Mouse (Mus musculus) embryonic facial prominence, embryonic 10.5 days (tissue): ENCODE data around the gene Pisd. TPM values are rescaled to one million over a fixed set of nuclear protein-coding genes. Genes with fewer than 3 reads are reported as not detected.
"Not testable (repeated sequence)": the region's sequence is repeated elsewhere in the genome, so short reads cannot be mapped to it uniquely, and the experiment has no call there.

Experiments
- DNase-seq: peaks from one replicate; pipeline ENCODE4 v3.0.0-alpha.2; 2017; ENCODE audit warnings: low spot score
- H3K27ac ChIP-seq: fragments of 300-500 bp; sonication (generic); replicated peaks from 2 replicates; pipeline ENCODE4 v1.5.1; 2016; ENCODE audit warnings: mild to moderate bottlenecking
- H3K27me3 ChIP-seq: fragments of 300-500 bp; sonication (generic); replicated peaks from 2 replicates; pipeline ENCODE4 v1.6.1; 2016; ENCODE audit warnings: low read depth, mild to moderate bottlenecking; ENCODE audit not compliant: poor library complexity, severe bottlenecking
- H3K36me3 ChIP-seq: fragments of 300-500 bp; sonication (generic); replicated peaks from 2 replicates; pipeline ENCODE4 v1.6.1; 2016; ENCODE audit warnings: mild to moderate bottlenecking, moderate library complexity
- H3K4me1 ChIP-seq: fragments of 300-500 bp; sonication (generic); 2 replicates; pipeline ENCODE4 v1.6.1; 2016
- H3K4me3 ChIP-seq: fragments of 300-500 bp; sonication (generic); 2 replicates; pipeline ENCODE4 v1.5.1; 2016; ENCODE audit warnings: mild to moderate bottlenecking, moderate library complexity
- H3K9me3 ChIP-seq: fragments of 300-500 bp; sonication (generic); 2 replicates; pipeline ENCODE4 v1.6.1; 2016; ENCODE audit warnings: mild to moderate bottlenecking
- WGBS: fragments of 180-500 bp; shearing (Covaris S2); methylation state at CpG from one replicate; pipeline ENCODE4 v1.1.7; 2016; 5-methylcytosine and 5-hydroxymethylcytosine counted together
- polyA plus RNA-seq: library from polyadenylated mRNA; unstranded; fragments of >200 nt; fragmentation: Nextera tagmentation; extraction: Ambion mirVana; gene quantifications from 2 replicates; pipeline ENCODE4 v1.2.1, GENCODE M21; 2016

Gene Pisd
- polyA plus RNA-seq, 1 experiment from 2014 or later: 76.0 TPM

DNA sequence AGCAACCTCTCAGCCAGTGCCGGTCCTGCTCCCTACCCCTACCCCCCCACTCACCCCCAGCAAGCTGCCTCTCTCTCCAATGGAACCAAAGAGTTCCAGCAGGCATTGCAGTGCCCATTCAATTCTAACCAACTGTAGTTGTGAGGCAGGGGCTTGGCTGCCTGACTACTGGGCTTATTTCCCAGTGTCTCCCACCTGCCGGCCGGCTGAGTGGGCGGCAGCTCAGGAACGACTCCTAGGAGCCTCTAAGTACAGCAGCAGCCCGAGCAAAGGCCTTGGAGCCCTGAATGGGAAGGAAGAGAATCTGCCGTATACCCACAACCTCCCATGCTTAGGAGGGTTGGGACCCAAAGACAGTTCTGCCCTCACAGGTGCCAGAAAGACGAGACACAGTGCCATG is 44.6 kb downstream of the Pisd start:
- not testable (repeated sequence) for H3K9me3 ChIP-seq, H3K4me3 ChIP-seq, DNase-seq, H3K27ac ChIP-seq, H3K27me3 ChIP-seq
- H3K4me1 ChIP-seq: peaks cover 23% of the 10 kb centered on the region
- H3K36me3 ChIP-seq: peaks cover 29% of the 10 kb centered on the region
- WGBS: 84% methylated on average over 8 of the region's 8 CpGs

DNA sequence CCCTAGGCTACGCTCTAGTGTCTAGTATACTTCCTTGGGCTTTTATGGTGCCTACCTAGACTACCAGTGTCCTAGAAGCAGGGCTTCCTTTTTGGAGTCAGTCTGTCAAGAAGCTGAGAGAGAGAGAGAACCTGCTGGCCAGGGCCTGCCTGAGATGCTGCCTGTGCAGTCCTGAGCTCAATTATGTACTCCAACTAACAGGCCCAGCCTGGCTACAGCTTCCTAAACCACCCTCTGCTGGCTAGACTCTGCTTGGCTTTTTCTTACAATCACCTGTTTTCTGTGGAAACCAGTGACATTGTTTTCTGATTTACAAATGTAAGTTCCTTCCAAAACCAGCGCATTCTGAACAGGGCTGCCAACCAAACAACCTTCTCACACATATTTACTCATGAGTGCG is 45.3 kb downstream of the Pisd start:
- H3K4me3 ChIP-seq: no peak overlapping the region
- no peak overlapping the region for H3K27ac ChIP-seq
- H3K36me3 ChIP-seq: peaks cover 36% of the 10 kb centered on the region
- no peaks in the 10 kb centered on the region for H3K9me3 ChIP-seq
- 88% methylated on average over 3 of the region's 3 CpGs for WGBS
- H3K27me3 ChIP-seq: no peaks in the 10 kb centered on the region
- peaks cover 16% of the 10 kb centered on the region for H3K4me1 ChIP-seq
- DNase-seq: no peak

DNA sequence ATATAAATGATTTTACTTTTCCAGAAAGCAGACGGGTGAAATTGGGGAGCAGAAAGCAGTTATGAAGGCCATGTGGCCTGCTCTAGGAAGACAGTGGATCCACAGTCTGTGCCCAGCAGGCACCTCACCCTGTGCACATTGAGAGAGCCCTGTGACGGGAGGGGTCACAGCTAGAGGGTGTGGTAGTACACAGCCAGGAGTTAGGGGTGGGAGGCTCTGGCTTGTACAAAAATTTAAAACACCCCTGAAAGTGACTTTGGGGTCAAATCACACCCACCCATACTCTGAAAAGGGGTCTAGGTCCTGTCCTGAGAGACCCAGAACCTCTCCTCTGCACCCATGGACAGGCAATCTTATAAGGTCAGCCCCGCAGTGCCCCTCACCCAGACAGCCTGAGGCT is 48.7 kb downstream of the Pisd start:
- not testable (repeated sequence) for H3K27ac ChIP-seq, H3K9me3 ChIP-seq, DNase-seq, H3K4me3 ChIP-seq, H3K4me1 ChIP-seq, H3K27me3 ChIP-seq
- 95% methylated on average over 3 of the region's 3 CpGs for WGBS
- peaks cover 54% of the 10 kb centered on the region for H3K36me3 ChIP-seq

DNA sequence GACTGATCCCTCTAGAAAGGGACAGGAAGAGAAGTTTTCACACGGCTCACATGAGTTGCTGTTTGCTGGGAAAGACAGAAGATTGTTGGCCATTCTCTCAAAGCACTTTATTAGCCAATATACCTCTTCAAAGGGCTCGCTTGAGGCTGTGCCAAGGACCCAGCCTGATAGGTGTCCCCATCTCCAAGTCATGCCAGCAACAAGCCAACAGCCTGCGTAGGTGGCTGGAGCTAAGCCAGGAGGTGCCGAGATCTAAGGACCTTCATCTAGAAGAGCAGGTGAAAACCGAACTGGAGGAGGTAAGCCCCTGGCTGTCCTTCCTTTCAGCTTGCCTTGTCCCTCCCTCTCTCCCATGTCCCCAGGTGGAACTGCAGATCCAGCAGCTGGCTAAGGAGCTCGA is 49.7 kb downstream of the Pisd start:
- no peak overlapping the region for H3K4me3 ChIP-seq
- WGBS: 91% methylated on average over 6 of the region's 6 CpGs
- DNase-seq: no peak
- peaks cover 53% of the 10 kb centered on the region for H3K36me3 ChIP-seq
- peaks cover 2% of the 10 kb centered on the region; the same call in 1 of the 2 replicates for H3K9me3 ChIP-seq
- no peaks in the 10 kb centered on the region for H3K27me3 ChIP-seq
- H3K4me1 ChIP-seq: no peaks in the 10 kb centered on the region
- H3K27ac ChIP-seq: no peak overlapping the region

DNA sequence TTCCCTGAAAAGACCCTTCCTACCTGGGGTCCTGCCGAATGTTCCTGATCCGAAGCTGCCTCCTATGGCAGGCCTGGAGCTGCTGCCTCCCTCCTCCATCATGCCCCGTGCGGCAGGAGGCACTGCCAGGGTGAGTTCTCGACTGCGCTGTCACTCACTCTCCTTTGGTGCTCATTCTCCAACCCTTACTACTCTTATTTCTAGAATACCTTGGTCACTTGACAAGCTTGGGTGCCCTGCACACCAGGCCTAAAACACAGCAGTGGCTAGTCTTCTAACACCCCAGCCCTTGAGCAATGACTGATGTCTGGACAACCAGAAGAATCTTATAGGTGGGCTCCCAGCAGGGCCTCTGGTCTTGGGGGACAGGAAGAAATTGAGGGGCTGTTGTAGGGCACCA is 51.6 kb downstream of the Pisd start:
- WGBS: 95% methylated on average over 6 of the region's 6 CpGs
- DNase-seq, H3K9me3 ChIP-seq, H3K4me3 ChIP-seq, H3K27me3 ChIP-seq, H3K4me1 ChIP-seq, H3K27ac ChIP-seq: not testable (repeated sequence)
- H3K36me3 ChIP-seq: peaks cover 53% of the 10 kb centered on the region

DNA sequence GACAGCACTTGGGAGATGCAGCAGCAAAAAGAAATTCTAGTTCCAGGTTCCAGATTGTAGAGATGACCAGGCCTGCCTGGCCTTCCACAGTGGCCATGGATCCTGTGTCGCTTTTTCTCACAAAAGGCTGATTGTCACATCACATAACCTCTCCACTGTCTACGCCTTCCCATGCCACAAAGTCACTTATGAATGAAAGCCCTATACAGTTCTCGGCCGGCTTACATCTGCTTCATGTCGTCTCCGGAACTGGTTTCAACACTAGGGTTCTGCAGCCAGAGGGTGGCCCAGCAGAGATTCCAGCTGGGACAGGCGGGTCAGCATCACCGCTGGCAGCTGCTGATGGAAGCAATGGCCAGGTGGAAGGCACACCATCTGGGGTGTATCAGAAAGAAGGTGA is 56.6 kb downstream of the Pisd start:
- peaks cover 4% of the 10 kb centered on the region for H3K9me3 ChIP-seq
- no peak overlapping the region for H3K27ac ChIP-seq
- DNase-seq: no peak
- H3K4me3 ChIP-seq: no peak overlapping the region
- WGBS: 71% methylated on average over 8 of the region's 8 CpGs
- 0 out of 2 replicates have a peak, but pooled peaks cover 4% of the 10 kb centered on the region for H3K4me1 ChIP-seq
- H3K36me3 ChIP-seq: peaks cover 7% of the 10 kb centered on the region
- no peaks in the 10 kb centered on the region for H3K27me3 ChIP-seq

DNA sequence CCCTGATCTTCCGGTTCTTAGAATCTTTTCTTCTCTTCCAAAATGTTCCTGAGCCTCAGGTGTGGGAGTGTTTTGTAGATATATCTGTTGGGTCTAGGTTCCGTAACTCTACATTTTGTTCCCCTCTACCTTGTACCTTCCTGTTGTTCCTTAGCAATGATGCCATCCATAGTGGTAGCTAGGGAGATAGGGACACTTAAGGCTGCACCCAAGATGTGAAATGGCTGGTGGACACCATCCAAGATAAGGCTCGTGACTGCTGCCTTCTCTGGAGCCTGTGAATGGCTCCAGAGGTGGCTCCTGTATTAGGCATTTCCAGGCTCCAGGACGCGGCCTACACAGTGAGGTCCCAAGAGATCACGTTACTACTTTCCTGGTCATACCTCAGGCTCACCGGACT is 57.1 kb downstream of the Pisd start:
- DNase-seq: no peak
- Histone ChIP-seq H3K9me3 (peaks cover 2% of the 10 kb centered on the region; the same call in 1 of the 2 replicates), H3K4me3 (no peak overlapping the region), H3K36me3 (peaks cover 2% of the 10 kb centered on the region), H3K27me3 (no peaks in the 10 kb centered on the region), H3K4me1 (0 out of 2 replicates have a peak, but pooled peaks cover 4% of the 10 kb centered on the region), H3K27ac (no peak overlapping the region)
- 83% methylated on average over 7 of the region's 7 CpGs for WGBS

DNA sequence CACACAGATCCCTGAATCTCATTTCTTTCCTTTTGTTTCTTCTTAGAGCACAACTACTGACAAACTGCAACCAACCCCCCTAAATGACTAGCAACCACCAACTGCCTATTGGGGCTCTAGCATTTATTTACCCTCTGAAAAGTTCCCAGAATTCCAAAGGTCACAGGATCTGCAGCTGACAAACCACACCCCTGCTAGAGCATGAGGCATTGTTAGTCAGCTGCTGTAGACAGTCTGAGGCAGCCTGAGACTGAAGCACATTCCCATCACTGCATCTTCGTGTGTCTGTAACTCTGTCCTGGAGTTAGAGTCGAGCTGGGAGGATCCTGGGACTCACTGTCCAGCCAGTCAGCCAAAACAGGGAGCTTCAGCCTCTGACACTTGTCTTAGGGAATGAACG is 60.0 kb downstream of the Pisd start:
- H3K4me3 ChIP-seq, H3K36me3 ChIP-seq, H3K27ac ChIP-seq, H3K9me3 ChIP-seq, H3K27me3 ChIP-seq, DNase-seq, H3K4me1 ChIP-seq: not testable (repeated sequence)
- WGBS: 75% methylated on average over 3 of the region's 3 CpGs

DNA sequence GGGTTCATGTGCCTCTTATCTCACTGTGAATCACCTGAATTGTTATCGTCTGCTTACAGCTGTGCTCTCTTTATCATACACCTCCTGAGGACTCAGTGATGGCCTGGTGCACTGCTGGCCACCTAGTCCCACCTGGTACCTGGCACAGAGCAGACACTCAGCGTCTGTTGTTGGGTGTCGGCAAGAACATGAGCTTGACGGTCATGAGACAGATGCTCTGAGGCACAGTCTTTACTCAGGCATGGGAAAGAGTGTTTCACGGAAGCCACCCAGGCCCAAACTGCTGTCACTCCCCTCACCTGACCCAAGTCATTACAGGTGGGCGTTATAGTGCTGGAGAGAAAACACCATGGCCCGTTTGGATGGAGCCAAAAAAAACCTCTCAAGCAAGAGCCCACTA is 61.5 kb downstream of the Pisd start:
- no peaks in the 10 kb centered on the region for H3K36me3 ChIP-seq
- no peak overlapping the region for H3K4me3 ChIP-seq
- H3K27me3 ChIP-seq: no peaks in the 10 kb centered on the region
- no peak overlapping the region for H3K27ac ChIP-seq
- H3K4me1 ChIP-seq: peaks cover 9% of the 10 kb centered on the region; the same call in 1 of the 2 replicates
- DNase-seq: peak; percentile 0
- 85% methylated on average over 7 of the region's 7 CpGs for WGBS
- peaks cover 2% of the 10 kb centered on the region; the same call in 1 of the 2 replicates for H3K9me3 ChIP-seq

DNA sequence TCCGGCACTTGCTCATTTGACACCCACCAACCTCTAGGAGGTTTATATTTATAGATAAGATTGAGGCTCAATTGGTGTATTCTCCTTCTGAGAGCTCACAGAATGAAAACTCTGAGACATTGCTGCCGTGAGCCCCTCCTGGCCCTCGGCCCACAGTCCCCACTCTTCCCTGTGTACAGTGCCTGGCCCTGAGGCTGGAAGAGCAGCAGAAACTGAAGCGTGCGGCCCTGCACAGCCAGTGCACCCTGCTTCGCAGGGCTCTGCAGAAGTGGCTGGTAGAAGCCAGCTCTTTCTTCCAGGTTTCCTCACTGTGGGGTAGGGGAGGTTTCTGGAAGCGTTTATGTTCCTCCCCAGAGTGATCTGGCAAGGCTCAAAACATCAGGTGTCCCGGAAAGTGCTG is 62.7 kb downstream of the Pisd start:
- WGBS: 87% methylated on average over 8 of the region's 8 CpGs
- H3K9me3 ChIP-seq, H3K36me3 ChIP-seq, H3K27me3 ChIP-seq, H3K4me3 ChIP-seq, H3K27ac ChIP-seq, H3K4me1 ChIP-seq: not testable (repeated sequence)
- peak; percentile 5 for DNase-seq

DNA sequence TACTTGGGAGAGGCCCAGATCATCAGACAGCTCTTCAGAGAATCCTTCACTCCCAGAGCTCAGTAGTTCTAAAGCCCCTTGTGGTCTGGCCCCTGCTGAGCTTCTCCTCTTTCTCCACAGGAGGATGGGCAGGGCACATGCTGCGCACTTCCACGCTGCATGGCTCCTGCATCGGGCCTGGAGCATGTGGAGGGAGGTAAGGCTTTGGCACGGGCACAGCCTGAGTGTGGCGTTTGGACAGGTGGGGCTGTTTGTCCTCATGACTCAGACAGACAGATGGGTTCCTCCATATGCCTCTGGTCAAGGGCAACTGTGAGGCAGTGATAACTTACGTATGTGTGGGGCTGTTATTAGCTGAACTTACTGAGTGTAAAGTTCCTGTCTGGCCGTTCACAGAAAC is 63.2 kb downstream of the Pisd start:
- Histone ChIP-seq H3K27ac (no peak overlapping the region), H3K36me3 (no peaks in the 10 kb centered on the region), H3K4me3 (no peak overlapping the region), H3K27me3 (no peaks in the 10 kb centered on the region), H3K4me1 (peaks cover 7% of the 10 kb centered on the region; the same call in 1 of the 2 replicates), H3K9me3 (peaks cover 2% of the 10 kb centered on the region; the same call in 1 of the 2 replicates)
- WGBS: 78% methylated on average over 7 of the region's 7 CpGs
- DNase-seq: peak; percentile 3

DNA sequence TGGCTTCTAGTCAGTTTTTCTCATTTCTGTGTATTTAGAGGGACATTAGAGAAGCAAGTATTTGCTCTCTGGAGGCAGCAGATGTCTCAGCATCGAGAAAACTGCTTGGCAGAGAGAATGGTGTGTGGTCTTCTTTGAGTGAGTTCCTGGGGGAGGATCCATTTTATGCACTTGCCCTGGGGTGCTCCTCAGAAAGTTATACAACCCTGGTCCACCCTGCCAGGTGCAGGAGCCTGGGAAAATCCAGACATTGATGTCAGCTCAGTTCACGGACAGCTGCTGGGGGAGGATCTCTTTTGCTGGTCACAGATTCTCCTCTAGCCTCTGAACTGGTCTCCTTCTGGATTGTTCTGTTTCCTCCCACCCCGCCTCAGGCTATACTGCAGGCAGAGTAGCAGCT is 64.1 kb downstream of the Pisd start:
- H3K4me1 ChIP-seq: peaks cover 7% of the 10 kb centered on the region; the same call in 1 of the 2 replicates
- peak; percentile 5 for DNase-seq
- no peaks in the 10 kb centered on the region for H3K27me3 ChIP-seq

DNA sequence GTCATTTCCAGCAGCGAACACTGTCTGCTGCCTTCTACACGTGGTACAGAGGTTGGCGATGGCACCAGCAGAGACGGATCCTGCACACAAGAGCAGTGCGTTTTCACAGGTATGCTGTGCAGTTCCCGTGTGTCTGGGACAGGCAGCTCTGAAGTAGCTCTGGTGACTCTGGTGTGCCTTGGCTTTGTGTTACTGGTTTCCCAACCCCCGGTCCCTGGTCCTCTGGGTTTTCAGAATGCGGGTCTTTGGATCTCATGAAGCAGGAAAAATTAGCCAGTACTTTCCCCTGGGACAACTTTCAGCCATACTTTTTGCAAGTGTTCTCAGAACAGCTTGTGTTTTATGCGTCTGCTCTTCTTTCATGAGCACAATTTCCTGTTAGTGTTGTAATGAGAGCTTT is 65.0 kb downstream of the Pisd start:
- peaks cover 7% of the 10 kb centered on the region; the same call in 1 of the 2 replicates for H3K4me1 ChIP-seq
- no peaks in the 10 kb centered on the region for H3K36me3 ChIP-seq
- H3K27ac ChIP-seq: no peak overlapping the region
- H3K9me3 ChIP-seq: peaks cover 2% of the 10 kb centered on the region; the same call in 1 of the 2 replicates
- no peak overlapping the region for H3K4me3 ChIP-seq
- 80% methylated on average over 9 of the region's 9 CpGs for WGBS
- peak; percentile 7 for DNase-seq
- no peaks in the 10 kb centered on the region for H3K27me3 ChIP-seq

More for the DNA sequence above, 64.1 kb downstream of the Pisd start:
- Histone ChIP-seq H3K27ac (no peak overlapping the region), H3K36me3 (no peaks in the 10 kb centered on the region), H3K9me3 (peaks cover 2% of the 10 kb centered on the region; the same call in 1 of the 2 replicates), H3K4me3 (no peak overlapping the region)
- 85% methylated on average over 3 of the region's 3 CpGs for WGBS

DNA sequence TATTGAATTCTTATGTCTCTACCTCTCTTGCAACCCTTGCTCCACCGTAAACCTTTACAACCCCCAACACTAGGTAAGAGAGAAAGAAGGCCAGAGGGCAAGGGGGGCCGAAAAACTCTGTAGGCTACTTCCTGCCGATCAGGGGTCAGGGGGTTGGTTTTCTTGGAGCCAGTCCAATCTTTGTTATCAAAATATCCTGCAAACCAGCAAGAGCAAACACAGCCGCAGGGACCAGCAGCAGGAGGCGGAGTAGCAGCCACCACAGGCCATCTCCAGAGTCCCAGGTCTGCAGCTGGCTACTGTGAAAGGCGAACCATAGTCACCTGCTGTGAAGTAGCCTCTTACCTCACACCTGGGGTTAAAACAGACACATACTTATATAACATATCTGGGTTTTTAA is 66.5 kb downstream of the Pisd start:
- H3K9me3 ChIP-seq: no peaks in the 10 kb centered on the region
- 46% methylated on average over 6 of the region's 6 CpGs for WGBS
- peak; percentile 11 for DNase-seq
- no peak overlapping the region for H3K4me3 ChIP-seq
- no peaks in the 10 kb centered on the region for H3K36me3 ChIP-seq
- no peaks in the 10 kb centered on the region for H3K27me3 ChIP-seq
- peaks cover 7% of the 10 kb centered on the region; the same call in 1 of the 2 replicates for H3K4me1 ChIP-seq
- no peak overlapping the region for H3K27ac ChIP-seq
